Mouse (Mus musculus): ENCODE measurements around the gene Inafm2.

Inafm2 gene

DNA sequence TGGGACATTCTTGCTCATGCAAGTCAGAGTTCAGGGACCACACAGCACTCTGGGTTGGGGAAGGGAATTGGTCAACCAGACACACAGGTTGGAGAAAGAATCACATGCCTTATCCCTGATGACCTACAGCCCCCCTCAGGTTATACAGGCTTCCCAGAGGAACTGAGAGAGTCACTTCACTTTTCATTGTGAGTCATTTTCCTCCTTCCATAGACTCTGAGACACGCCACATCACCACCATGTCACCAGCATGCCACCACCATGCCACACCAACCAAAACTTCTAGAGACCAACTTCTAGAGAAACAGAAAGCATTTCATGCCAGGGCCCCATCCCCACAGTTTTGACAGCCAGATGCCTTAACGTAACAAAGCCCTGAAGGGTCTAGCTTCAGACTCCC lies 18.7 kb upstream of the Inafm2 start:
- no peak for DNase-seq (ENCODE audit: low spot score in 2 of 2)

DNA sequence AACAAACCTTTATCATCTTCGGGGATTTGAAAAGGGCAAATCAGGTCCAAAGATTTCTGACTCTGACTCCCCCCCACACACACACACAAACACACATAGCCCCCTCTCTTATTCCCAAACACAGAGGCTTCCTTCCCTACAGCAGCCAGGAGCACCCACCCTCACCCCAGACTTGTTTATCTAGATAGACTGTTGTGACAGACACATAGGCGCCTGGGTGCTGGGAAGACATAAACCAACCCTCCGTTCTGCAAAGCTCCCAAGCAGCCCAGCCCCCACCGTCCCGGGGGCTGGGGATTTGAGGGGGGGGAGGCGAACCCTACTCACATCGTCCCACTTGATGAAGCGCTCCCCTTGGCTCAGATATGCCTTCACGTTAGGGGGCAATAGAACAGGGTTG lies 17.6 kb upstream of the Inafm2 start:
- peak in 1 of 2 experiments; percentile 23 for DNase-seq (ENCODE audit: low spot score in 2 of 2)

DNA sequence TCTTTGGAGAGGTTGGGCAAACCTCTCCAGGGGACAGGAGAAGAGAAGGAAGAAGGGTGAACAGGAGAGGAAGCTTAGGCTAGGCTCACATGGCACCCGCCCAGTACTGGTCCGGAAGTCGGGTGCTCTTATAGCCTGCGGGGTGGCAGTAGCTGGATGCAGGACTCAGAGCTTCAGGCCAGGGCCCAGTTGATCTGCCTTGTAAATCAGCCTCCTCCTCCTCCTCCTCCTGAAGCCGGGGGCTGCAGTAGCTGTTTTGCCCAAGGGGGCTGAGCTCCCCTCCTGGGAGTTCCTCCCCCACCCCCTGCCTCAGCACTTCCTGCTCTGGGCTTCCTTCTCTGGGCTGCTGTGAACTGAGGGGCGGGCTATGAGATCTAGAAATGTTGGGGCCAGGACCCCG lies 17.2 kb upstream of the Inafm2 start, which contains the start of gene Plcb2:
TSS of gene Plcb2 (minus strand) at position 102 of the 400 bp plus-strand sequence.
- DNase-seq (ENCODE audit: low spot score in 2 of 2), result peak; percentile 64 to 65

DNA sequence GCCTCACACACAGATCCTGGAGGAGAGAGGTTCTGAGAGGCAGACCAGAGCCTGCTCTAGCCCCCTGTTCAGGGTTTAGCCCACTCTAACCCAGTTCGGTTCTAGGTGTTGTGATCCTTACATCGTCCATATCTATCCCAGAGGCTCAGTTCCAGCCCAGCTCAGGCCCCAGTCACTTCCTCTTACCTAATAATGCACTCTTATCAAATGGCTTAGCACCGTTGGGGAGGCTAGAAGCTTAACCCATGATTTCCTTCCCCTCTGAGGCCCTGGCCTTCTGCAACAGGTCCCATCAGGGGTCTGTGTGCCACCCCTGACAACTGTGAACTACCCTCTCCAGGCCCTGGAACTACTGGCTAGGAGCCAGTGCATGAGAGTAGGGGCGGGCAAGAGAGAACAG lies 16.4 kb upstream of the Inafm2 start:
- no peak for DNase-seq (ENCODE audit: low spot score in 2 of 2)

DNA sequence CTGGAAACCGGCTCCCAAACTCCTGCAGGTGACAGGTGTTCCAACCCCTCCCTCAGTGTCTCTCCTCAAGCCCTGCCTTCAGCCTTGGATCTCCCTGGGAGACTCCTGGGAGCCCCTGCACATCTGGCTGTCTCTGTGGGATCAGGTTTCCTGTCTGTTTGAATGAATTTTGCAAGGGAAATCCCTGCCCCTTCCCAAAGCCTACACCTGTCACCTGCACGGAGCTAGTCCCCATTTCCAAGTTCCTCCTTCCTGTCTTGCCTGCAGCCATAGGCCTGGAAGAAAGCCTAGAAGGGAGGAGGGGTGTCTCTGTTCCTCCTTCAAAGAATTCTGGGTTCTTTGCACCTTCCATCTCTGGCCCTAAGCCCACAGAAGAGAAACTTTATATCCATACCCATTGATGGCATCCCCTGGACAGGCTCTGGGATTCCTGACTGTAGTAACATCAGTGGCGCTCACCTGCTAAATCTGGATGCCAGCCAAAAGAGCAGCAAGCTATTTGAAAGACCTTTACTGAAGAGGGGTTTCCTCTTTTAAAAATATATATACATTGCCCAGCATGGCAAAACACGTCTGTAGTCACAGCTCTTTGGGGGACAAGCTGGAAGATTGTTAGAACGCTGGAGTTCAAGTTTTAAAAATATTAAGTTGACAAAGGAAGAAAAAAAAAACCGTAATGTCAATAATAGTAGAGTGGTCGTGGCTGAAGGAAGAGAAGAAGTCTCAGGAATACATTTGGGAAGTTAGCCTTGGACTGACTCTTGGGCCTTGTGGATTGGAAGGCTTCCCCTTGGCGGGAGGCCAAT lies 15.5 kb upstream of the Inafm2 start:
- DNase-seq (ENCODE audit: low spot score in 2 of 2), result no peak

DNA sequence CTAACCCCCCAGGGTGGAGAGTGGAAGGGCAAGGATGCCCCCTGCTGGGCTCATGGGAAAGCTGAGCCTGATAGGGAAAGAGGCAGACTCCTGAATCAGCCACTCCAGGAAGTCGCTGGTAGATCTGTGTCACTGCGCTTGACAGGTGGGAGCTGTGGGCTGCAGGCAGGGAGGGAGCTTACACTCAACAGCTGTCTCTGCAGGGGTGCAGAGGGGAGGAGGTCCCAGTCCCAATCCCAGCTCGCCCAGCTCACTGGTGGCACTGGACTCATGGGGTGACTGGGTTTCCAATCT lies 15.0 kb upstream of the Inafm2 start:
- DNase-seq (ENCODE audit: low spot score in 2 of 2), result peak; percentile 75 to 78

DNA sequence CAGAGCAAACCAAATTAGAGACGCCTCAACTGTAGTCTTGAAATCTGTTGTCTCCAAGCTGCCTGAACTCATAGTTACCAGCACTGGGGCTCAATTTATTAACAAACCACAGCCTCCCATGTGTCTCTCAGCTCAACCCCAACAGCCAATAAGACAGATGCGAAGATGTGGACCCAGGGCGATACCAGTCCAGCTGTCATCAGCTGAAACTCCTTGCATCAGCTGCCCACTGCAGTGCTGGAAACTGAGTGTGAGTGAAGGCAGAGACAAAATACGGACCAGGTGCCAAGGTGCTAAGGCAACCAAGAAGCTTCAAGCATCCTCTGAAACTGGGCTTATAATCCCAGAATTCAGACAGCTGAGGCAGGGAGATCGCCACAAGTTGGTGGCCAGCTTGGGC lies 13.6 kb upstream of the Inafm2 start:
- DNase-seq (ENCODE audit: low spot score in 2 of 2), result no peak

DNA sequence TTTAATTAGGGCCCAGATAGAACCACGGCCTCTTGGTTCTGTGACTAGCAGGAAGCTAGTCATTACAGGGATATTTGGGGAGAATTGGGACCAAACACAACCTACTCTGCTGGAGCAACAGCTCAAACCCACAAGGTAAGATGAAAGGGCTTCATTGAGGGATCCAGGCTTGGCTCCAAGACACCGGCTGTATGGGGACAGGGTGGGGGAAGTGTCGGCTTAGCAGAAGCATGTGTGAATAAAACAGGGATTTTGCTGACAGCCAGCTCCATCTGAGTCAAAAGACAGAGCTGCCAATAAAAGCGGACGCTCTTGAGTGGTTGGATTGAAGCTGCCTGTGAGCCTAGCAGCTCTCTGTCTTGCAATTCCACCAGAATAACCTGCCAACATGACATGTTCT lies 12.2 kb upstream of the Inafm2 start:
- DNase-seq (ENCODE audit: low spot score in 2 of 2), result no peak

DNA sequence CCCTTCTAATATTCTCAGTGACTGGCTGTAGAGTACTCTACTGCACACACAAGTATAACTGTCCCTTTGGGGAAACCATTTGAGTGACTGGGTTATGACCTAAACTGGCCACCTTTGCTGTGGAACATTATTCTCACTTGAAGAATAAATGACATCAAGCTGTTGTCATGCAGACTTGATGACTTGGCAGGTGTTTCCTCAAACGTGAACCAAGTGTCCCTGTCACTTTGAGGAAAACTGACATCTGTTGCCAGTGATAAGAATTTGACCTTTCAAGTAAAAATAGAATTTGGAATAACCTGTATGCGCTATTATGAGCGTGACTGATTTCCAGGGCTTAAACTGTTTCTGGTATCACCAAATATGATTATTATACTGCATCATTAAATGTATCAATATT lies 5.2 kb upstream of the Inafm2 start:
- no peak for DNase-seq (ENCODE audit: low spot score in 2 of 2)

DNA sequence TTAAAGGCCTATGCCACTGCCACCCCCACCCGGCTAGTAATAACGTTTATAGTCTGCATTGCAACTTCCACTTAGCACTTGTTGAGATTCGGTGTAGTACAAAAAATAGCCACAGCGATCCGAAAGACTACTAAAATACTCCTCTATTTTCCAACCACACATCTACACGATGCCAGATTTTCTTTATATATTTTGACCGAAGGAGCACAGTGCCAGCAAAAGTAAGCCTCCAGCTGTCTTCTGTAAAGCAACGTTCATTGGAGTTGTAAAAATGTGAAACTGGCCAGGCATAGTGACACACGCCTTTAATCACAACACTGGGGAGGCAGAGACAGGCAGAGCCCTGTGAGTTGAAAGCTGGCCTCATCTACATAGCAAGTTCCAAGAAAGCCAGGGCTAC lies 4.4 kb upstream of the Inafm2 start:
- no peak for DNase-seq (ENCODE audit: low spot score in 2 of 2)

DNA sequence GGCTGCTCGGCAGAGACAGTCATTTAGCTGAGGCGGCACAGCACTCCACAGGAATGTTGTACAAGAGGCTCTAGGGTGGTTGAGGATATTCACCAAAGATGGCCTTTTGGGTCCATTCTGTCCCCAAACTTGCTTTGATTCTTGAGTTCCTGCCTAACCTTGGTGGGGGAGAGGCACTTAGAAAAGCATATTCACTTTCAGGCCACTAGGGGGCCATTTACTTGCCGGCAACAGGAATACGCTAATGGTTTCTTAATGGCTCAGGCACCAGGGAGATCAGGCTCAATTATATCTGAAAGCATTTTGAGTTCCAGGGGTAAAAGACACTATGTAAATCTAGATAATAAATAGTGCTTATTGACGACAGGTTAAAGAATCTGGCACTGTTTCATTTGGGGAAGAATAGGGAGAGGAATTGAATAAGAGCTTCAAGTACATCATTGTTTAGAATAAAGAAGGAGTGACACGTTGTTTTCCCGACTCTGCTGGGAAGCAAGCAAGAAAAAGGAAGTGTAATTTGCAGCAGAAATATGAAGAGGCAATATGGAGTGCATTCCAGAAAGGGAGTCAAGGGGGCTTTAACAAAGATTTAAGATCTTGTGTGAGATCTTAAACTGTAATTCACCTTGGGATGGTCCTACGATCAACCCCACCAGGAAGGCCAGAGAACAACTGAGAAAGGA lies 2.2 kb upstream of the Inafm2 start:
- DNase-seq (ENCODE audit: low spot score in 2 of 2), result peak in 1 of 2 experiments; percentile 53

DNA sequence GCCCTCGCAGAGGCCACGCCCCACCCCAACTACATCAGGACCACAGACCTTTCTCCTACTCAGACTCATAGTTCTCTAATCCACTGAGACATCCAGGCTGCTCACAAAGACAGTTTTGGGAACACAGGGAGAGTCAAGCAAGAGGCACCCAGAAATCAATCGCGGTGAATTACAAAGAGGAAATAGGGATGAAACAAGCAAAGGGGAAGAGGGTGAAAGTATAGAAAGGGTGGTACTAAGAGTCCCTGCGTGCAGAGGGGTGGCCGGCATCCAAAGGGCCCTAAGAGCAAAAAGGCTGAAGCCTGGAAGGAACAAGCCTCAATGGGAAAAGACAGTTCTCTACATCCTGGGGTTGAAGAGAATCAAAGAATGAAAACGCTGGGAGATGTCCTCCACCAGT lies 937 bp upstream of the Inafm2 start:
- no peak for DNase-seq (ENCODE audit: low spot score in 2 of 2)

DNA sequence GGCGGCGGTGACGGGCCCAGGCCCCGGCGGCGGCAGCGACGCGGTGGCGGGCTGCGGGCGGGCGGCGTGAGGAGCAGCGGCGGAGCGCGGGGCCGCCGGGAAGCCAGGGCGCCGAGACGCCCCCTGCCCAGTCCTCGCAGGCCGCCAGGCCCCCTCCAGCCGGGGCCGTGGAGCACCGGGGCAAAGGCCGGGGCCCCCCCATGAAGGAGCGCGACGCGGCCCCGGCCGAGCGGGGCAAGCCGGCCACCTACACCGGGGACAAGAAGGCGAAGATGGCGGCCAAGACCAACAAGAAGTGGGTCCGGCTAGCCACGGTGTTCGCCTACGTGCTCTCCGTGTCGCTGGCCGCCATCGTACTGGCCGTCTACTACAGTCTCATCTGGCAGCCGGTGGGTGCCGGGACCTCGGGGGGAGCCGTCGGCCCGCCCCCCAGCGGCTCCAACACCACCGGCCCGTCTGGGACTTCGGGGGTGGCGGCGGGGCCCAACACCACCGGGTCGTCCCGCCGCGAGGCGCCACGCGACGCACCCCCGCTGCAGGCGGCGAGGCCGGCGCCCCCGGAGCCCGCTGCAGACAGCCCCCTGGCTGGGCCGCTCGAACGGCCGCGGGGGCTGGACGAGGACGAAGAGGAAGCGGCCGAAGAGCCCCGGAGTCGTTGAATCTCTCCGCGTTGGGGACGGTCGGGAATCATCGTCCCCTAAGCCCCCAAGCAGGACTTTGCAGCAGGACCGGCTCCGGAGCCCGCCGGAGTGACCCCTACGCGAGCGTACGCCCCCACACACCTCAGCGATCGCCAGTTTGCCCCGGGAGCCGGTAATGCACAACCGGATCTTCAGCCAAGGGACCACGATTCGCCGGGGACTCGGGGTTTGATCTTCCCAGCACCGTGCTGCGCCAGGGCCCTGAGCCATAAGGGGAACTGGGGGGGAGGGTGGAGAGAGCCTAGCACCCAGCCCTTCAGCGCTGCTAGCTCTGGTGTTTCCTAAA lies 650 bp downstream of the Inafm2 start:
- DNase-seq (ENCODE audit: low spot score in 2 of 2), result peak; percentile 37 to 48

DNA sequence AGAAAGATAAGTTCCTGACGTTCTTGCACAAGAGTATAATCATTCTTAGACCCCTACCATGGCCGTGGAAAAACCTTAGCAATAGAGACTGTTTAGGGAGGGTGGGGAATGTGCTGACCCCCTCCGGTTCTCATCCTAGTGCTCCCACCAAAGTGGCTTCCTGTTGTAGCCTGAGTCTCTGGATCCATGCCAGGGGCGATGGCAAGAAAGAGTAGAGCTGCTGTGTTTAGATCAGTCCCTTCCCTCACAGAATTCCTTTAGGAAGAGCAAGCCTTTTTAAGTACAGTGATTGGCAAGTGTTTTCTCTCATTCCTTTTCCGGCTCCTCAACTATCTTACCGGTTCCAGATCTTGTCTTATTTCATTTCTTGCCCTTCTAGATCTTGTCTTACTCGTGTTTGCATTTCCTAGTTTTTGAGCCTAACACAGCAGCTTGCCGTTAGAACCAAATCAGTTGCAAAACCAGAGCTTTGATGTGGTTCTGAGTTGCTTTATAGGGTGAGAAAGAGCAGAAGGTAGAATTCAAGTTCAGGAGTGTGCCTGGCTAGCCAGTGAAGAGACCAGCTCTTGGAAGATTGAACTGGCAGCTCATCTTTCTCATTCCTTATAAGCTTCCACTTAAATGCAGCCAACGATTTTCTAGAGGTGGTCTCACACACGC lies 1.9 kb downstream of the Inafm2 start:
- no peak for DNase-seq (ENCODE audit: low spot score in 2 of 2)

DNA sequence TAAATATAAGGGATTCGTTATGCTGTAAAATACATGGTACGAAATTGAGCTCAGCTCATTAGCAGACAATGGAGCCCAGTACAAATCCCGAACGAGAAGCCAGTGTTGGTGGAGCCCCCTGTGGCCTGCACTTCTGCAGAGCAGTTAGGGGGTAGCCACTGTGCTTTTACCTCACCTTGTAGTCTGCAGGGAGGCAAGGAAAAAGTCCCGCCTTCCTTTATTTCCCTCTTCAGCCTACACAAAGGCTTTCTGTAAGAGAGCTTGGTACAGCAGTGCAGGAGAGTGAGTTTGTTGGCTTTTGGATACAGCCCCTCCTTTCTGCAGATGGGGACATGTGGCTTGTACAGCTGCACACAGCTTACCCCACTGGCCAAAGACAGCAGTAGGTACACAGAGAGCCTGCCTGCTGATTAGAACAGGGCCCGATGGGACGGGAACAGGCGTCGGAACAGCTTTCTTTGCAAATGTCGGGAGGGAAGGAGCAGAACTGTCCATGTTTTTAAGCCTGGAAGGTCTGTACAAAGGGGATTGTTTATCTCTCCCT lies 3.9 kb downstream of the Inafm2 start:
- DNase-seq (ENCODE audit: low spot score in 2 of 2), result no peak

DNA sequence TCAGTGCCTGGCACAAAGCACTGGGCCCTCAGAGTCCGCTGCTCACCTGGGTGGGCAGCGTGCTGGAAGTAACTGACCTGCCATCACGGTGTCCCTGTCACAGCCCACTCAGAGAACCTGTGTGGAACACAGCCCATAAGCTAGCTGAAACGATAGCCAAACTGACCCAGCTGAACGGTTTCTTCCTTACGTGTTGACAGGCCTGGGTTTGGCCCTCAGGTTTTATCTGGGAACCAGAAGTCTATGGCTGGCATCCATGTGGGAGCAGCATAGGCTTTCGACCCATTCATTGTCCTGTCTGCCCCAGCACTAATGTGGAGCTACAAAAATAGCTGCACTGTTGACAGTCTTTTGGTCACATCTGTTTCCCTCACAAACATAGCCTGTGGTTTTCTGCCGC lies 4.9 kb downstream of the Inafm2 start:
- DNase-seq (ENCODE audit: low spot score in 2 of 2), result no peak

DNA sequence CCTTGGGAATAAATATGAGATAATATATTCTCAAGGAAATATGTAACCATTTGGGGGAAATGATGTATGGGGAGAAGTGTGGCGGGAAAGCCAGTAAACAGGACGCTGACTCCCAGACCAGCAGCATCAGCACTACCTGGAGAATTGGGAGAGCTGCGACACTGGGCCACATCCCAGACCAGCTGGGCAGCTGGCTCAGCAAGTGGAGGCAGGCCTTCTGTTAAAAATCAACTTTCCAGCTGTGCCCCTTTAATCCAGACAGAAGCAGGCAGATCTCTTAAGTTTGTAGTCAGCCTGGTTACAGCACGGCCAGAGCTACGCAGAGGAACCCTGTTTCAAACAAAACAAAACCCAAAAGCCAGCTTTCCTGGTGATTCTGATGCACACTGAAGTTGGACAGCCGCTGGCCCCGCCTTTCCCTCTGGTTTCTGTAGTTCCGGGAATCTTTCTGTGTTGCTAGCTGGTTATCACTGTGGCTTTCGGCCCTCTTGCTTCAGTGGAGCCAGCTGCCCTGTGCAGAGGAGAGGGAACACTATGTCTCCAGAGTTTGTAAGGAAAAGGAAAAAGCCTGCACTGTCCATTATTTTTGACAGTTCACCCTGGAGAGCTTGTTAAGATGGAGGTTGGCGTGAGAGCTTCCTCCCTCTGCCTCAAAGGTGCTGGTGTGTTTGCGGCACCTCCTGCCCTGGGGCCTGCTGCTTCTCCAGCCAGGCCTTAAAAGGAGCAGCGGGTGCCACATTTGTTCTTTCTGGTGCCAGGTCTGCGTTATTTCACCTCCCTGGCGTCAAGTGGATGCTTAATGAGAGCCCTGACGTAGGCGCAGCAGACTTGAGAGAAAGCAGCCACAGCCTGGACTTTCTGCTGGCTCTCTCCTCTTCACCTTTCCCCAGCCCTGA lies 6.6 kb downstream of the Inafm2 start:
- no peak for DNase-seq (ENCODE audit: low spot score in 2 of 2)

DNA sequence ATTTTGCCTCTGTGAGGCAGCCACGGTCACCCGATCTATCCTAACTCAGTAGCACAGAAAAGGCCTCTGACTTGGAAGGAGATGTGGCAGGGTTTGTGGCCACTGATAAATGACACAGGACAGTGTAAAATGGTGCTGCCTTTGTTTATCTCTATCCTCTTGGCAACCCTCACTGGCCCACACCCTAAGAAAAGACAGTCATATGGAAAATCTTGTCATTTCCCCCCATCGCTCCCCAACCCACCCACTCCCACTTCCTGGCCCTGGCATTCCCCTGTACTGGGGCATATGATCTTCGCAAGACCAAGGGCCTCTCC lies 7.2 kb downstream of the Inafm2 start:
- no peak for DNase-seq (ENCODE audit: low spot score in 2 of 2)

DNA sequence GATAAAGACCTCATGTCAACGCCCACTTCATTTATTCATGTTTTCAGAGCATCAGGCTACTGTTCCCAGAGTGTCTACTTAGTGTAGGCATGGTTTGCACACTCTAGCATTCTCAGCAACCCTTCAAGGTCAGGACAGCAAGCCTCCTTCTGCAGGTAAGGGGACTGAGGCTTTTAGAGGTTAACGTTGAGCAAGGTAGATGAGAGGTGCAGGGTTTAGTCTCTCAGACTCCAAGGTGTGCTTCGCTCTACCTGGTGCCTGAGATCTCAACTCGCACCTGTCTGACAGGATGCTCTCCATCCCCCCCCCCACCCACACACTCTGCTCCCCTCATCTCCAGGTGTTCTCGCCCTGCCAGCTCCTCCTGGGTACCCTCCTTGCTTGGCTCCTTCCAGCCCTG lies 8.6 kb downstream of the Inafm2 start:
- DNase-seq (ENCODE audit: low spot score in 2 of 2), result no peak

DNA sequence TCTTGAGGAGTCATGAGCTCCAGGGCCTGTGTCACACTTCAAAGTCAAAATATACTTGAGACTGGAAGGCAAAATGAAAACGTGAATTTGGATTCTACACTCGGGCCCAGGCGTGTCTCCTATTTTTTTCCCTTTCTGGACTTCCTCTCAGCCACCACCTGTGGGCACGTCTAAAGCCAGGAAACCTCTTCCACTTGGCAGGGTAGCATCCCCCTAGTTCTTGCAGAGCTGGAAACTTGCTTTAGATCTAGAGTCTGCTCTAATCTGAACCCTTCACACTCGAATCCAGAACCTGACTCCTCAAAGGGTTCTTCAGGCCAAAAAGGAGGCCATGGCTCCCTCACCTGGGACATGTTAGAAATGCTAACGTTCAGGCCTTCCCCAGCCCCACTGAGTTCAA lies 9.8 kb downstream of the Inafm2 start:
- DNase-seq (ENCODE audit: low spot score in 2 of 2), result no peak

DNA sequence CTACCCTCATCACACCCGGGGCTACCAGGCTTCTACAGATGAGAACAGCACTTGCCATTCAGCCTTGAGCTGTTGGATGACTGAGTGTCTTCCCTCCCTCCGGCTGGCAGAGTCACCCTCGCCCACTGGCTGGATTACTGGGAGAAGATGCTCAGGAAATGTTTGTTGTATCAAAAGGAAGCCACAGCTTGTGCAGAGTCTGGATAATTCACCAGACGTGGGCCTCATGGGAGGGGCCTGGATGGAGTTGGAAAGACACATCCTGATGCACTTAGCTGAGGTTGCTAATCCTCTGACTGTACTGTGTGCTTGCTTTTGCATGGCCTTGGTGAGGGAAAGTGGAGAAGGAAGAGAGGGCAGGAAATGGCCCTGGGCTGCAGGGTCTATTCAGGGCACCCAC lies 10.5 kb downstream of the Inafm2 start:
- no peak for DNase-seq (ENCODE audit: low spot score in 2 of 2)
